Mouse (Mus musculus) liver, adult 2 months (tissue): ENCODE data around the gene Tcf20. TPM values are rescaled to one million over a fixed set of nuclear protein-coding genes. Genes with fewer than 3 reads are reported as not detected.

Experiments
- DNase-seq: peaks from one replicate; pipeline ENCODE4 v3.0.0-alpha.2; 2011; ENCODE audit warnings: low read depth, low spot score; ENCODE audit errors: extremely low read depth
- H3K27ac ChIP-seq: fragments of 200-500 bp; replicated peaks from 2 replicates; pipeline ENCODE4 v1.5.1; 2012; ENCODE audit warnings: low read depth, mild to moderate bottlenecking, control low read depth, inconsistent platforms, low read length; ENCODE audit not compliant: insufficient read depth
- H3K27me3 ChIP-seq: fragments of 200-500 bp; 2 replicates; pipeline ENCODE4 v1.6.1; 2012; ENCODE audit warnings: mild to moderate bottlenecking, moderate library complexity, low read length, inconsistent platforms; ENCODE audit not compliant: control insufficient read depth, insufficient read depth
- H3K36me3 ChIP-seq: fragments of 200-500 bp; 2 replicates; pipeline ENCODE4 v1.6.1; 2012; ENCODE audit warnings: low read length, inconsistent platforms; ENCODE audit not compliant: control insufficient read depth, insufficient read depth
- H3K4me1 ChIP-seq: fragments of 200-500 bp; 2 replicates; pipeline ENCODE4 v1.6.1; 2011; ENCODE audit warnings: low read length; ENCODE audit not compliant: control insufficient read depth, insufficient read depth
- H3K4me3 ChIP-seq: fragments of 200-500 bp; 2 replicates; pipeline ENCODE4 v1.5.1; 2011; ENCODE audit warnings: low read depth, mild to moderate bottlenecking, control low read depth, low read length, moderate library complexity; ENCODE audit not compliant: insufficient read depth
- H3K79me2 ChIP-seq: fragments of 200-500 bp; 2 replicates; pipeline ENCODE4 v1.6.1; 2012; ENCODE audit warnings: inconsistent platforms, mild to moderate bottlenecking, low read length, moderate library complexity; ENCODE audit not compliant: control insufficient read depth, insufficient read depth
- H3K9ac ChIP-seq: fragments of 200-500 bp; 2 replicates; pipeline ENCODE4 v1.6.1; 2012; ENCODE audit warnings: low read depth, mild to moderate bottlenecking, control low read depth, inconsistent platforms, low read length
- CTCF ChIP-seq: fragments of 200-500 bp; IDR thresholded peaks from 2 replicates; pipeline ENCODE4 v1.5.1; 2011; ENCODE audit warnings: low read depth, low read length, control low read depth
- POLR2A ChIP-seq: fragments of 200-500 bp; IDR thresholded peaks from 2 replicates; pipeline ENCODE4 v1.6.1; 2011; ENCODE audit warnings: low read length, control low read depth; ENCODE audit not compliant: insufficient read depth; ENCODE audit errors: extremely low read depth
- WGBS: fragments of 180-500 bp; shearing (Covaris S2); methylation state at CpG from one replicate; pipeline ENCODE4 v1.1.7; 2018; 5-methylcytosine and 5-hydroxymethylcytosine counted together
- polyA plus RNA-seq: library from polyadenylated mRNA; depleted of rRNA; stranded (reverse); fragments of >200 nt; gene quantifications from 2 replicates; pipeline ENCODE4 v1.2.3, GENCODE M21; 2012
- total RNA-seq: library from RNA; depleted of rRNA; stranded (reverse); fragments of >200 nt; gene quantifications from 2 replicates; pipeline ENCODE4 v1.2.3, GENCODE M21; 2014

The Tcf20 gene
- total and polyA plus RNA-seq, 2 experiments = 8.7 to 22.6 TPM

DNA sequence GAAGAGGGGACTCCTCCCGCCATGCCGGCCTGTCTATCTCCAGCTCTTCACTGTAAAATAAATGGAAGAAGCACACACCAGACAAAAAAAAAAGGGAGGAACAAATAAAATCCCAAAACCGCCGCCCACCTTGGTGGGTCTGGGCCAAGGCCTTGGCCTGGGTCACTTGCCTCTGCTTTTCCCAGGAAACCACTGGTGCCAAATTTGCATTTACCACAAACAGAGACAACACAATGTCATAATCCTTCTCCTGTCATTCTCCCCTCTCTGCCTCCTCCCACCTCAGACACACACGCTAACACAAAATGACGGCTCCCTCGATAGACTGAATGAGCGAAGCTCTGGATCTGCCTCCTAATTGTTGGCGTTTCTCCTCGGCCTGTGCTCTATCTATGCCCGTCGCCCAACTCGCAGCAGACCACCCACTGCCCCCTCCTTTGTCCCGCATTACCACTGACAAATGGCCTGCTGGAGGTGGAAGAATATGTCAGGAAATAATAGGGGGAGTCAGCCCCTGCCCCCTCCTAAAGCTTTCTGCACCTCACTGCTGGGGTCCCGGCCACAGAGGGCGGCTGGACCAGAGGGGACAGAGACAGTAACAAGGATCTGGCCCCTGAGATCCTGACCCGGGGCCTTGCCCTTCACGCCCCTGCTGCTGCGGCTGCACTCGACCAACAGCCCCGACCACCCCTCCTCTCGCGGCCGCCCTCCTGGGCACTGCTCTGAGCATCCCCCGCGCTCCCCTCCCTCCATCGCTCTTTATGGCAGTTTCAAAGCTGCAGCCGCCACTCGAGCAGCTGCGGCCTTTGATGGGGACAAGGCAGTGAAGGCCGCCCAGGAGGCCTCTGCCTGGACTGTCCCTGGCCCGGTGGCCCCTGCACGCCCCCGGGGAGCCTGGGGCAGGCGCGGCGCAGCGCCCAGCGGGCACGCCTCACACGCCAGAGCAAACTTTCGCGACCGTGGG, 76.4 kb downstream of the Tcf20 start:
- TF ChIP-seq POLR2A (no peak), CTCF (no peak)
- Histone ChIP-seq H3K4me3 (no peak overlapping the region), H3K27ac (no peak overlapping the region), H3K4me1 (no peaks in the 10 kb centered on the region), H3K79me2 (no peaks in the 10 kb centered on the region), H3K36me3 (no peaks in the 10 kb centered on the region), H3K27me3 (peaks cover 3% of the 10 kb centered on the region; the same call in 1 of the 2 replicates), H3K9ac (no peak overlapping the region)
- WGBS = 38% methylated on average over 44 of the region's 44 CpGs
- DNase-seq = no peak

DNA sequence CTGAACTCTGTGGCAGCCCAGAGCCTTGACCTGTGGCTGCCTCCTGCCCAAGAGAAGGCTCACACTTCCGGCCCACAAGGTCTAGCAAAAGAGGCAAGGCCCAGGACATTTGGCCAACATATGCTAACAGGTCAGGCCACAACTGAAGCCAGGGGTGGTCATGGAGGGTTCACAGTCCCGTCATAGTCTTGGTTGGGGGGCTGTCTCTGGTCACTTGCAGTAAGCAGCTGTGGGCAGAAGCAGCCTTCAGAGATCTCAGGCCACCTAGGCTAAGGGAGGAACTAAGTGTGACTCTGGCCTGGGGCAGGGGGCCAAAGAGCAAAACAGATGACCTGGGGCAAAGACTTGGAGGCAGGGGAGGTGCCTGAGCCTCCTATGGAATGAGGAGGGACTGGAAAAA, 77.1 kb downstream of the Tcf20 start:
- Histone ChIP-seq H3K79me2 (no peaks in the 10 kb centered on the region), H3K27me3 (peaks cover 3% of the 10 kb centered on the region; the same call in 1 of the 2 replicates), H3K27ac (no peak overlapping the region), H3K4me1 (no peaks in the 10 kb centered on the region), H3K4me3 (no peak overlapping the region), H3K36me3 (no peaks in the 10 kb centered on the region), H3K9ac (no peak overlapping the region)
- TF ChIP-seq CTCF (no peak), POLR2A (no peak)
- WGBS = 91% methylated on average over 2 of the region's 2 CpGs
- DNase-seq = no peak

DNA sequence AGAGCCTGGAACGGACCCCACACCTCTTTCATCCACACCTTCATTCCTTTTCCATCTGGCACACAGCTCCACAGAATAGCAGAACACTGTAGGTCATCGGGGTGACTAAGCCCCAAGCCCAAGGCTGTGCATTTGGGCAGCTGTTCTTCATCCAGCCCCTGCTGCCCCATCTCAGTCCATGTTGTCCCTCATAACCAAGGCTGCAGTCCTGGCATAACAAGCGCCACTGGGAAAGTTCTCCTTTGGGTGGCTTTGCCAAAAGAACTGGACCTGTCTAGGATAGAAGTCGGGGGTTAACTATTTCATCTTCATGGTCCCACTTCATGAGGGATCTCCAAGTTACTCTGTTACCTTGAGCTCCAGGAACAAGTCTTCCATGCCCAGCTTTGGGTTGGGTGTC, 77.9 kb downstream of the Tcf20 start:
- Histone ChIP-seq H3K4me3 (no peak overlapping the region), H3K27me3 (peaks cover 3% of the 10 kb centered on the region; the same call in 1 of the 2 replicates), H3K36me3 (no peaks in the 10 kb centered on the region), H3K9ac (no peak overlapping the region), H3K4me1 (peaks cover 2% of the 10 kb centered on the region; the same call in 1 of the 2 replicates), H3K27ac (no peak overlapping the region), H3K79me2 (no peaks in the 10 kb centered on the region)
- TF ChIP-seq POLR2A (no peak), CTCF (no peak)
- no peak for DNase-seq
- 85% methylated on average over 4 of the region's 4 CpGs for WGBS

DNA sequence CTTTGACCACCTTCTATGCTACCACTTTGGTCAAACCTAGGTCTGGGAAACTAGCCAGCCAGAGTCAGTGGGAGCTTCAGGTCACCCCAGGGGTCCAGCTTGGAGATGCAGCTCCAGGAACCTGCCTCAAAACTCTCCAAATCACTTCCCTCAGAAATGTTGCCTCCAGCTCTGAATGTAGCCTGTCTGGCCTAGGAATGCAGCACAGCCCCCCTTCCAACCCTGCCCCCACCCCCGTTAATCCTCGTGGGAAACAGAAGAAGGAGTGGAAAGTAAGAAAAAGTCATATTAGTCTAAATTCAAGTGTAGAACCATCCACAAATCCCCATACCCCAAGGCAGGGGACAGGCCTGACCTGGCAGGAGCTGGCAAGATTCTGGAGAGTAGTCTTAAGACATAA, 79.2 kb downstream of the Tcf20 start:
- Histone ChIP-seq H3K79me2 (no peaks in the 10 kb centered on the region), H3K4me1 (peaks cover 2% of the 10 kb centered on the region; the same call in 1 of the 2 replicates), H3K9ac (no peak overlapping the region), H3K27ac (no peak overlapping the region), H3K36me3 (no peaks in the 10 kb centered on the region), H3K27me3 (peaks cover 3% of the 10 kb centered on the region; the same call in 1 of the 2 replicates), H3K4me3 (no peak overlapping the region)
- TF ChIP-seq CTCF = no peak
- TF ChIP-seq POLR2A = no peak
- WGBS = 57% methylated on average over 2 of the region's 2 CpGs
- DNase-seq = no peak

DNA sequence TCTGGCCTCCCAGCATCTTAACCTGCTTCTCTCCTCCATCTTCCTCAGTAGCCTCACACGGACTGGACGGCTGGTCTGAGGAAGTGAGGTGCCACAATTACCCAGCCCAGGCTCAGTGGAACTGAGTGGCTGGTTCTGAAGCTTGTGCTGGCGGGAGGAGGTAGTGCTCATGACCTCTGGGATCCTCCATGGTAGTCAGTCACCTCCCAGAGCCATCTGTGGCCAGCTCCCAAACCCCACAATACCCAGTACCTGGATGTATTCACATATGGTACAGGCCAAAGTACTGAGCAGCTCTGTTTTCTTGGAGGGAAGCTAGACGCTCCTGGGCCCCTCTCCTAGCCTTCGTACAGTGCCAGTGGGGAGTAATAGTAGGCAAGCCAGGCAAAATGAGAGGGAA, 80.4 kb downstream of the Tcf20 start:
- Histone ChIP-seq H3K27me3 (peaks cover 3% of the 10 kb centered on the region; the same call in 1 of the 2 replicates), H3K27ac (no peak overlapping the region), H3K9ac (no peak overlapping the region), H3K4me3 (no peak overlapping the region), H3K36me3 (no peaks in the 10 kb centered on the region), H3K4me1 (peaks cover 2% of the 10 kb centered on the region; the same call in 1 of the 2 replicates), H3K79me2 (no peaks in the 10 kb centered on the region)
- no peak for DNase-seq
- 94% methylated on average over 5 of the region's 5 CpGs for WGBS
- TF ChIP-seq CTCF (no peak), POLR2A (no peak)
